Mouse (Mus musculus) erythroblast, adult 5-6 weeks (primary cell): Measurements from ENCODE around the gene Atp6v0d1. TPM values are rescaled to one million over a fixed set of nuclear protein-coding genes. Genes with fewer than 3 reads are reported as not detected.

Source experiments
- ATAC-seq: replicated peaks from 2 replicates; pipeline ENCODE4 v1.8.0; 2016; ENCODE audit warnings: moderate number of reproducible peaks, mild to moderate bottlenecking, moderate TSS enrichment, inconsistent platforms; ENCODE audit not compliant: poor library complexity, low FRiP score, severe bottlenecking
- total RNA-seq, 2 experiments: library from RNA; stranded (forward) in 1 of 2; stranded (reverse) in 1 of 2; fragments of 150-400 nt in 1 of 2; fragments of 200-764, 138-1000 nt in 1 of 2; gene quantifications; 2 replicates each; pipeline versions ENCODE4 v1.2.3 to v1.2.4; 2015 to 2017; ENCODE audit warnings: low replicate concordance in 2 of 2

Atp6v0d1 gene
- total RNA-seq, 2 experiments from 2014 or later: 50.9 to 72.8 TPM

GRCm38 (mm10) chr8:105542808-105543207 is 23.0 kb downstream of the Atp6v0d1 start:
- ATAC-seq: no peak

- peak; percentile 67 for ATAC-seq
Observed at GRCm38 (mm10) chr8:105542032-105542656, 23.7 kb downstream of the Atp6v0d1 start.

GRCm38 (mm10) chr8:105538940-105539339 is 26.9 kb downstream of the Atp6v0d1 start:
- ATAC-seq: no peak

GRCm38 (mm10) chr8:105537011-105537677 is 28.7 kb downstream of the Atp6v0d1 start:
- no peak for ATAC-seq

GRCm38 (mm10) chr8:105536546-105536945 is 29.3 kb downstream of the Atp6v0d1 start:
- no peak for ATAC-seq

GRCm38 (mm10) chr8:105533892-105534329 is 31.9 kb downstream of the Atp6v0d1 start:
- peak; percentile 83 for ATAC-seq

GRCm38 (mm10) chr8:105533439-105533838 is 32.4 kb downstream of the Atp6v0d1 start:
- ATAC-seq: peak; percentile 26

- peak; percentile 75 for ATAC-seq
Observed at GRCm38 (mm10) chr8:105531774-105532173, 34.1 kb downstream of the Atp6v0d1 start.

GRCm38 (mm10) chr8:105529271-105529670 is 36.6 kb downstream of the Atp6v0d1 start:
- no peak for ATAC-seq

GRCm38 (mm10) chr8:105528206-105528605 is 37.6 kb downstream of the Atp6v0d1 start:
- ATAC-seq: no peak

- ATAC-seq: no peak
Observed at GRCm38 (mm10) chr8:105527110-105527509, 38.7 kb downstream of the Atp6v0d1 start.

GRCm38 (mm10) chr8:105522890-105523289 is 43.0 kb downstream of the Atp6v0d1 start:
- ATAC-seq: no peak

GRCm38 (mm10) chr8:105521995-105522769 is 43.7 kb downstream of the Atp6v0d1 start:
- no peak for ATAC-seq

- ATAC-seq: no peak
Observed at GRCm38 (mm10) chr8:105521061-105521460, 44.8 kb downstream of the Atp6v0d1 start.

GRCm38 (mm10) chr8:105520521-105520920 is 45.3 kb downstream of the Atp6v0d1 start:
- no peak for ATAC-seq

GRCm38 (mm10) chr8:105519591-105519990 is 46.3 kb downstream of the Atp6v0d1 start:
- ATAC-seq: no peak

- ATAC-seq: 0 out of 2 replicates have a peak, but pooled peaks have one; percentile 26
Observed at GRCm38 (mm10) chr8:105518436-105519313, 47.2 kb downstream of the Atp6v0d1 start, which contains the start of gene Hsd11b2. Hsd11b2 (plus strand) TSS chr8:105518755.

- no peak for ATAC-seq
Observed at GRCm38 (mm10) chr8:105517346-105517745, 48.5 kb downstream of the Atp6v0d1 start.

- peak; percentile 76 for ATAC-seq
Observed at GRCm38 (mm10) chr8:105516018-105516645, 49.7 kb downstream of the Atp6v0d1 start.
